Mouse (Mus musculus): ENCODE data around the gene Slc25a21. TPM values are rescaled to one million over a fixed set of nuclear protein-coding genes. Genes with fewer than 3 reads are reported as not detected.
A peak's percentile ranks its signal among the peaks of the same experiment; 100 is the strongest.

Gene Slc25a21
- polyA plus RNA-seq, 1 experiment from 2014 or later: 0.66 TPM

DNA sequence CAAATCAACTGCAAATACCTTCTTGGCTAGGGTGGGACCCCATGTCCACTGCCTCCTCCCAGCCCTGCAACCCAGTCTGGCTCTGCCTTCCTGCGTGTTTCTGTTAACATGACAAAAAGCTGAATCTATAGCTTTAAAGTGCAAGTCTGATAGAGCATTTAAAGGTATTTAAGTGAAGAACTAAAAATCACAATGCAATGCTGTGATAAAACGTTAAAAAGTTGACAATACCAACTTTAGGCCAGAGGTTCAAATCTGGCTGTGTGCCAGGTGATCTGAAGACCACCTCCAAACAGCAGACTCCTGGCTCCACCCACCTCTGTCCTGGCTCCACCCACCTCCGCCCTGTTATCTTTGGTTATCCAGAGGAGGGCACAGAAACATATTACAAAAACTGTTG, 98.2 kb downstream of the Slc25a21 start:
- ATAC-seq (ENCODE audit: low FRiP score): no peak
- no peaks in the 10 kb centered on the region for H3K27me3 ChIP-seq
- no peak overlapping the region for H3K4me2 ChIP-seq
- no peak overlapping the region for H3K27ac ChIP-seq
- no peak overlapping the region for H3K4me3 ChIP-seq (replicated peaks)
- no peaks in the 10 kb centered on the region for H3K36me3 ChIP-seq (replicated peaks)
- H3K4me1 ChIP-seq: no peaks in the 10 kb centered on the region
- H3K9ac ChIP-seq: no peak overlapping the region
- WGBS: 70% methylated on average over 3 of the region's 3 CpGs
- H3K9me3 ChIP-seq: no peaks in the 10 kb centered on the region

DNA sequence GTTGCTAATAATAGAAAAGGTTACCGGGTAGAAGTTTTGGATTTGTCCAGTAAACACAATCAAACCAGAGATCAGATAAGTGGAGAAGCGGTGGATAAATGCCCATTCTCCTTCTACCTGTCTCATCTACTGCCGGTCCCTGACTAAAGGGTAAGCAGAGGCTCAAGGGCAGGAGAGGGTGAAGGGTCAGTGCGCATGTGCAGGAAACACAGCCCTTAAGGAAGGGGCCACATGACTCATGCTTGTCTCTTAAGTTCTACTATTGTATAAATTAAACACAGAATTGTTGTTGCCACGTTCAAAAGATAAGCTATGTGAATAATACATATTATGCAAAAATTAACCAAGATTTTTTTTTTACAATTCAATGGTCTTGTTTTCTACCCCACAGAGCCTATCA, 98.9 kb downstream of the Slc25a21 start:
- ATAC-seq (ENCODE audit: low FRiP score): no peak
- H3K9me3 ChIP-seq: no peaks in the 10 kb centered on the region
- H3K4me2 ChIP-seq: no peak overlapping the region
- H3K27ac ChIP-seq: no peak overlapping the region
- H3K4me3 ChIP-seq (replicated peaks): no peak overlapping the region
- H3K9ac ChIP-seq: no peak overlapping the region
- H3K4me1 ChIP-seq: no peaks in the 10 kb centered on the region
- H3K36me3 ChIP-seq (replicated peaks): no peaks in the 10 kb centered on the region
- WGBS: 84% methylated on average over 5 of the region's 5 CpGs
- no peaks in the 10 kb centered on the region for H3K27me3 ChIP-seq

DNA sequence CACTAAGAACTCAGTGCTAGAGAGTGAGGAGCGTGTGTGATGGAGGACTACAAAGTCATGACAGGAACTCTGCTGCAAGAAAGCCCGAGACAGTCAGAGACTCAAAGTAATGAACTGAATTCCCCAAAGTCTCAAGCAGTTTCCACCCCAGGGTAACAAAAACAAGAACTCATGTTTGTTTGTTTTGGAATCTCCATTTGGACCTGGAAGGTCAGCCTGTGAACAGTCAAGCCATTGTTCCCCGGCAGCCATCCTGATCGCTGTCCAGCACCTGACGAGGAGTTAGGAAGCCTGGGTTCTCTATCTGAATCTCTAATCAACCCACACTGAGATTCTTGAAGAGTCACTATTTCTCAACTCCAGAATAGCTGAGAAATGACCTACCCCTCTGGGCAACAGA, 104.2 kb downstream of the Slc25a21 start:
- Histone ChIP-seq H3K27ac (no peak overlapping the region), H3K4me3 (replicated peaks) (no peak overlapping the region), H3K36me3 (replicated peaks) (no peaks in the 10 kb centered on the region), H3K4me1 (no peaks in the 10 kb centered on the region), H3K9me3 (no peaks in the 10 kb centered on the region), H3K9ac (no peak overlapping the region), H3K27me3 (no peaks in the 10 kb centered on the region), H3K4me2 (no peak overlapping the region)
- no peak for ATAC-seq (ENCODE audit: low FRiP score)
- WGBS: 61% methylated on average over 5 of the region's 5 CpGs

DNA sequence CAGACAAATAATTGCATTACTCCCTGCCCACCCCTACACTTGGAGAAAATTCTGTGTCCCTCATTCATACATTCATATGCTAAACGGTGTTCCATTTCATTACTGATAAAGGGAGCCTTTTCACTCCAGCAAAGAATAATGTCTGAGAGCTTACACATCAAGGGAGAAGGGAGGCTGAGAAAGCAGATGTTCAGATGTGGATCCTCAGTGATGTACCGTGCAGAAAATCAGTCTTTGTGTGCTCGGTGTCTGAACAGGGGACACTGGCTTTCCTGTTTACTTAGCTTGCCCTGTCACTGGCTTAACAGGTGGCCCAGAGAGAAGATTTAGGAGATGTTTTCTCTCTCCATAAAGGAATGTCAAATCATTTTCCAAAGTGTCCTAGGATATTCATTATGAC, 112.8 kb downstream of the Slc25a21 start:
- 18% methylated on average over 3 of the region's 3 CpGs for WGBS

DNA sequence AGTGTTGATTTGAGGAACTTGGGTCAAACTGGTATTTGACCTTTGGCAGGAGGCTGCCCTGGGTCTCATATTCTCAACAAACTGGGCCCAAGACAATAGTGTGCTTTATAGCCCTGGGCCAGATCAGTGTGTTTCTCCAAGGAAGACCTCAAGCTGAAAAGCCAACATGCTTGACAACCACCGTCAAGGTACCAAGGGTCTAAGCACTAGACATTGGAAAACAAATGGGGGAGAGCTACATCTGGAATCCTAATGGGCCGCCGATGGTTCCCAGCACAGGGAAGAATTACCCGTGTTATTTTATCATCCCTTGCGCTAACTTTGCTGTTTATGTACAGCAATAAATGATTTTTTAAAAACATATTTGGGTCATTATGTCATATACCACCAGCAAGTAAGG, 113.7 kb downstream of the Slc25a21 start:
- peaks cover 9% of the 10 kb centered on the region for H3K4me1 ChIP-seq
- H3K9me3 ChIP-seq: no peaks in the 10 kb centered on the region
- H3K4me3 ChIP-seq (replicated peaks): no peak overlapping the region
- H3K27me3 ChIP-seq: no peaks in the 10 kb centered on the region
- H3K9ac ChIP-seq: no peak overlapping the region
- no peak for ATAC-seq (ENCODE audit: low FRiP score)
- H3K36me3 ChIP-seq (replicated peaks): no peaks in the 10 kb centered on the region
- 76% methylated on average over 5 of the region's 5 CpGs for WGBS
- no peak overlapping the region for H3K4me2 ChIP-seq
- H3K27ac ChIP-seq: no peak overlapping the region

More for the DNA sequence above, 112.8 kb downstream of the Slc25a21 start:
- no peaks in the 10 kb centered on the region for H3K9me3 ChIP-seq
- H3K4me1 ChIP-seq: peaks cover 9% of the 10 kb centered on the region
- no peaks in the 10 kb centered on the region for H3K36me3 ChIP-seq (replicated peaks)
- peak; percentile 27; the same call in 1 of the 2 replicates for ATAC-seq (ENCODE audit: low FRiP score)
- no peak overlapping the region for H3K4me2 ChIP-seq
- no peak overlapping the region for H3K4me3 ChIP-seq (replicated peaks)
- no peaks in the 10 kb centered on the region for H3K27me3 ChIP-seq
- no peak overlapping the region for H3K9ac ChIP-seq
- no peak overlapping the region for H3K27ac ChIP-seq

DNA sequence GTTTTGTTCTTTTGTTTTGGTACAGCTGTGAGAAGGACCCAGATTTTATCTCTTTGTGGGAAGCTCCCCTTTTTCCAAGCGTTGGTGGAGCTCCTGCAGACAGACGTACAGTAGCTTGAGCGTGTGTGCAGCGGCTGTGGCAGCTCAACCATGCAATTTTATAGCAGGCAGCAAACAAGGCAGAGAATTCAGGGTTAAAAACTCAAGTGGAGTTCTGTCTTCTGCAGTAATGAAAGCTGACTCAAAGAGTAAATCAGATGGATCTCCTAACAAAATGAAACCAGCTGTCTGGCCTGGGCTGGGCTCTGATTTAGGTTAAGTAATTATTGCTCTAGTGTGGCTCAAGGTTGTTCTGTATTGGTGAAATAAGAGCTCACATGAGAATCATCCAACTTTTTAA, 120.7 kb downstream of the Slc25a21 start:
- Histone ChIP-seq H3K36me3 (replicated peaks) (no peaks in the 10 kb centered on the region), H3K4me2 (no peak overlapping the region), H3K27me3 (no peaks in the 10 kb centered on the region), H3K27ac (no peak overlapping the region), H3K4me3 (replicated peaks) (no peak overlapping the region), H3K9ac (no peak overlapping the region), H3K9me3 (no peaks in the 10 kb centered on the region), H3K4me1 (no peaks in the 10 kb centered on the region)
- no peak for ATAC-seq (ENCODE audit: low FRiP score)
- 66% methylated on average over 4 of the region's 4 CpGs for whole genome bisulfite sequencing

DNA sequence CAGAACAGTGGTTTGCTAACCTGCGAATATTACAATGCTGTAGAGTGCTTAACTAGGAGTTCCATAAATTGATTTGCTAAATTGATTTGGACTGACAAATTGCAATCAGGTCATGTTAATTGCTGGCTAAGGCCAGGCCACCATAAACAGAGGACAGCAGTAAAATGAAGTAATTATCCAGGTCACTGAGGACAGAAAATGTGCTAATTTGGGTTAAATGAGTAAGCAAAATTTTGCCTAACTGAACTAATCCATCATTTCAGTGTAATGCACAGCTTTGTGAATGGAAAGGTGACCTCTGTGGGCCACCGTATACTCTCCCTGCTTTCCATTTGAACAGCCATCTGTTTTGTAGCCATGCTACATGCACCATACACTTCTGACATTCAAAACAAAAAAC, 124.7 kb downstream of the Slc25a21 start:
- no peak overlapping the region for H3K27ac ChIP-seq
- no peak overlapping the region for H3K4me3 ChIP-seq (replicated peaks)
- H3K9ac ChIP-seq: no peak overlapping the region
- H3K27me3 ChIP-seq: no peaks in the 10 kb centered on the region
- no peak for ATAC-seq (ENCODE audit: low FRiP score)
- H3K9me3 ChIP-seq: no peaks in the 10 kb centered on the region
- WGBS: 62% methylated on average over 2 of the region's 2 CpGs
- no peaks in the 10 kb centered on the region for H3K36me3 ChIP-seq (replicated peaks)
- H3K4me1 ChIP-seq: no peaks in the 10 kb centered on the region
- H3K4me2 ChIP-seq: no peak overlapping the region

DNA sequence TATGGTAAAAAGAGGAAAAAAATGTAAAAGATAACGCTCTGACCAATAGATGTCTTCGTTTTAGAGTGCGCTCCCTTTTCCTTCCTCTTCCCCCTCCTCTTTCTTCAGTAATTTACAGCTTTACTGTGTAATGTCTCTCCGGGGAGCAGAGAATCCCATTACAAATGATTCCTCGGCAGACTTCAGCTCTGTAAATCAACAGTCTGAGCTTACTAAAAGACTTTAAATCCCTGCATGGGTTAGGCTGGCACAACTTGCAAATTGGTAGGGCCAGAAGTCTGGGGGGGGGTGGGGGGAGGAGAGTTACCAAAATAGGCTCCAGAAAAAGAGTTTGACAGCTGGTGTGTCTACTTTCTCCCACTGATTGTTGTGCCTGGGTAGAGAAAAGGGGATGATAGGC, 128.7 kb downstream of the Slc25a21 start:
- H3K9me3 ChIP-seq: no peaks in the 10 kb centered on the region
- no peak overlapping the region for H3K4me3 ChIP-seq (replicated peaks)
- ATAC-seq (ENCODE audit: low FRiP score): no peak
- no peak overlapping the region for H3K9ac ChIP-seq
- H3K4me2 ChIP-seq: no peak overlapping the region
- H3K27me3 ChIP-seq: no peaks in the 10 kb centered on the region
- no peaks in the 10 kb centered on the region for H3K4me1 ChIP-seq
- 46% methylated on average over 5 of the region's 5 CpGs for WGBS
- H3K27ac ChIP-seq: no peak overlapping the region
- no peaks in the 10 kb centered on the region for H3K36me3 ChIP-seq (replicated peaks)

DNA sequence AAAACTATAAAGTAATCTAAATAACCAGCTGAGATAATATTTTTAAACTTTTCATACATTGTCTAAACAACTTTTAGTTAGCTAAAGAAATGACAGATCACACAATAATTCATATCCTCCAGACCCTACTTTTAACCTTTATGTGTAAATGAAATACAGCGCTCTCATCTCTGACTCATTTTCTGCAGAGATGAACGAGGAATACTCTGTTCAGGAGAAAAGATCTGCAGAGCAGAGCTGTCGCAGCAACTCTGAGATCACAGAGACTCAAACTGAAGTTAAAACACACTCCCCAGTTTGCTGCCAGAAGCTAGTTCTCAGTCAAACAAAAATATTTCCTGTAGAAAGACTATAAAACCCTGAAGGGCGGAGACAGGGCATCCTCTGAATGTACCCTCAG, 177.5 kb downstream of the Slc25a21 start:
- H3K27me3 ChIP-seq: no peaks in the 10 kb centered on the region
- no peaks in the 10 kb centered on the region for H3K9me3 ChIP-seq
- 86% methylated on average over 4 of the region's 4 CpGs for WGBS
- no peak overlapping the region for H3K27ac ChIP-seq
- no peak for ATAC-seq (ENCODE audit: low FRiP score)
- no peak overlapping the region for H3K4me3 ChIP-seq (replicated peaks)
- no peak overlapping the region for H3K9ac ChIP-seq
- H3K36me3 ChIP-seq (replicated peaks): no peaks in the 10 kb centered on the region
- H3K4me1 ChIP-seq: no peaks in the 10 kb centered on the region
- H3K4me2 ChIP-seq: no peak overlapping the region

DNA sequence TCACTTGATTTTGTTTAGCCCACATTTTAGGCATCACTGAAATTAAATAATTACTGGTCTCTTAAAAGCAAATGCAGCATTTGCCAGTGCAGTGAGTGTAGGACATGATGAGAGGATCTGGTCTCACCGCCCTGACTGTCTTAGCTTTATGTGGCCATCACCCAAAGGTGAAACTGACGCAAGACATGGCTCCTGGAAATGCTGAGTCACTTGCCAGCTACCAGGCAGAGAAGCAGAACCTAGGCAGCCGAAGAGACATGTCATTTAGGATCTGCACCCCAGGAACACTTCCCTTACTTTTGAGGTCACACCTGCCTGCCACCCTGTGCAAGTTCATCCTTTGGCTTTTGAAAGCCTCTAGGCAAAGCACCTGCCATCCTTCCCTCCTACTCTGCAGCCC, 180.4 kb downstream of the Slc25a21 start:
- no peak for ATAC-seq (ENCODE audit: low FRiP score)
- Histone ChIP-seq H3K4me1 (no peaks in the 10 kb centered on the region), H3K36me3 (replicated peaks) (no peaks in the 10 kb centered on the region), H3K4me2 (no peak overlapping the region), H3K4me3 (replicated peaks) (no peak overlapping the region), H3K9me3 (no peaks in the 10 kb centered on the region), H3K27ac (no peak overlapping the region), H3K27me3 (no peaks in the 10 kb centered on the region), H3K9ac (no peak overlapping the region)
- WGBS: 88% methylated on average over 3 of the region's 3 CpGs

DNA sequence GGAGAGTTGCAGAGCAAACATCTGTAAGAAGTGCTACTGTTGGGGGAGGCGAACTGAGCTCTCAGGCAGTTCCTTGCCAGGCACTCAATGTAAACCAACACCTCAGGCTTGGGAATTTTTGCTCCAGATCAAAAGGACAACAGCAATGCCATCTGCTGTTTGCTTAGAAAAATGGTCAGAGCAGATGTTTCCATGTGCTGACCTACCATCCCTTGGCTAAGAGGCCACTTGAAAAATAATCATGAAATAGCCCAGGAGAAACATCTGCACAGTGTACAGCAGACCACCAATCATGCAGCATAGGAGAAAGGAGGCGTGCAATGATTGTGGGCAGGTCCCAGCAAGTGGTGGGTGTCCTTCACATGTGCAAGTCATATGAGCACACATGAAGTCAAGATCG, 180.9 kb downstream of the Slc25a21 start:
- Histone ChIP-seq H3K27ac (no peak overlapping the region), H3K36me3 (replicated peaks) (no peaks in the 10 kb centered on the region), H3K4me1 (no peaks in the 10 kb centered on the region), H3K4me3 (replicated peaks) (no peak overlapping the region), H3K9ac (no peak overlapping the region), H3K4me2 (no peak overlapping the region), H3K27me3 (no peaks in the 10 kb centered on the region), H3K9me3 (no peaks in the 10 kb centered on the region)
- 82% methylated on average over 3 of the region's 3 CpGs for WGBS
- no peak for ATAC-seq (ENCODE audit: low FRiP score)

DNA sequence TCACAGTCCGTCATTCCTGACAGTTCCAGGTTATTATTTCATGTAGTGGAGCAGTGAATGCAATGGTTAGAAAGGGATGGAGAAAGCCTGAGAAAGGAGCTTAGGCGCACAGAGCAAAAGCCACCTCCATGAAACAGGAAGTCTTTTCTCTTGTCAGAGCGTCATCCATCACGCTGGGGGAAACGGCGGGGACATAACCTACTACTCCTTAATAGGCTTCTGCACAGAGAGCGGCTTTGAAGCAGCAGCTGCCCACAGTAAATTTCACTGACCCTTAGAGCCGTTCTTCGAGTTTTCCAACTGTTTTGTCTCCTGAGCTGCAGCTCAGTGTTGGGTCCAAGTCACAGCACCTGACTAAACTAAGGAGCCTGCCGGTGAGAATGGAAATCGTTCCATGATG, 188.3 kb downstream of the Slc25a21 start:
- H3K9ac ChIP-seq: no peak overlapping the region
- no peak for ATAC-seq (ENCODE audit: low FRiP score)
- WGBS: 70% methylated on average over 11 of the region's 11 CpGs
- no peak overlapping the region for H3K4me3 ChIP-seq (replicated peaks)
- no peaks in the 10 kb centered on the region for H3K9me3 ChIP-seq
- no peak overlapping the region for H3K4me2 ChIP-seq
- no peak overlapping the region for H3K27ac ChIP-seq
- H3K27me3 ChIP-seq: no peaks in the 10 kb centered on the region
- H3K36me3 ChIP-seq (replicated peaks): no peaks in the 10 kb centered on the region
- H3K4me1 ChIP-seq: no peaks in the 10 kb centered on the region

DNA sequence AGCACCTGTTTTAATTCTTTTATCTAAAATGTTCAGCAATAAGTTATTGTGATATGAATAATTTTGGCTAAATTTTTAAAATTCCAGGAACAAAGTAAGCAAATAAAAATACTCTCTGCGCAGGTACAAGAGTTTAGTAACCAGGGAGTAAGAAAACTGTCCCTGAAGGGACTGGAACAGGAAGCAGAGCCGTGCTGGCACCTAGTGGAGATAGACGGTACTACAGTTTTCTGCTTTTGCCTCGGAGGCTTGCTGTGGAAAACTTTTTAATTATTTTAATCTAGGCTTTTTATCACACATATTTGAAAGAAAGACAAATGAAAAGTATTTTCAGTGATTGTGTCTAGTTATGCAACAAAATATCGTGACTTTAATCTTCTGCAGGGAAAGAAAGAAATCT, 211.2 kb downstream of the Slc25a21 start:
- peaks cover 13% of the 10 kb centered on the region; the same call in 1 of the 2 replicates for H3K27me3 ChIP-seq
- H3K36me3 ChIP-seq (replicated peaks): no peaks in the 10 kb centered on the region
- H3K4me2 ChIP-seq: no peak overlapping the region
- no peak overlapping the region for H3K4me3 ChIP-seq (replicated peaks)
- no peaks in the 10 kb centered on the region for H3K4me1 ChIP-seq
- H3K27ac ChIP-seq: no peak overlapping the region
- no peak overlapping the region for H3K9ac ChIP-seq
- H3K9me3 ChIP-seq: no peaks in the 10 kb centered on the region
- no peak for ATAC-seq (ENCODE audit: low FRiP score)
- WGBS: 9% methylated on average over 5 of the region's 5 CpGs
